Mouse (Mus musculus) liver, postnatal 0 days (tissue): ENCODE data around the gene Mnx1.

Experiments
- CTCF ChIP-seq: sonication (generic); IDR thresholded peaks from 2 replicates; pipeline ENCODE4 v1.5.1; 2016; ENCODE audit warnings: antibody characterized with exemption, low read depth
- EP300 ChIP-seq: IDR thresholded peaks from 2 replicates; pipeline ENCODE4 v1.6.1; 2016; ENCODE audit warnings: antibody characterized with exemption, low read depth, mild to moderate bottlenecking

- TF ChIP-seq EP300 (no peak), CTCF (no peak)
Observed at GRCm38 (mm10) chr5:29484965-29485940, 7.0 kb upstream of the Mnx1 start.
